Mouse (Mus musculus) heart, embryonic 11.5 days (tissue): ENCODE measurements at regions not wholly inside any gene's neighbourhood (a gene's known extent, or its start where the extent isn't known, plus 50 kb on each side); places are given as distances from the start of the nearest gene placed in this dataset.
A peak's percentile ranks its signal among the peaks of the same experiment; 100 is the strongest.
"Not testable (repeated sequence)": the region's sequence is repeated elsewhere in the genome, so short reads cannot be mapped to it uniquely, and the experiment has no call there.

Experiments used
- ATAC-seq: fragments of 200-750 bp; cut with Nextera tagmentation; replicated peaks from 2 replicates; pipeline ENCODE4 v1.8.0; 2017; ENCODE audit warnings: moderate library complexity; ENCODE audit not compliant: insufficient number of reproducible peaks, low FRiP score, low TSS enrichment
- H3K27ac ChIP-seq: fragments of 300-500 bp; sonication (generic); 2 replicates; pipeline ENCODE4 v1.5.1; 2014; ENCODE audit warnings: mild to moderate bottlenecking, low read depth, low read length
- H3K27me3 ChIP-seq: fragments of 300-500 bp; sonication (generic); 2 replicates; pipeline ENCODE4 v1.6.1; 2014; ENCODE audit warnings: mild to moderate bottlenecking, low read length, mixed read lengths; ENCODE audit not compliant: control insufficient read depth, insufficient read depth
- H3K36me3 ChIP-seq: fragments of 300-500 bp; sonication (generic); 2 replicates; pipeline ENCODE4 v1.6.1; 2014; ENCODE audit warnings: mild to moderate bottlenecking, low read length, moderate library complexity, mixed read lengths; ENCODE audit not compliant: control insufficient read depth, insufficient read depth
- H3K4me1 ChIP-seq: fragments of 300-500 bp; sonication (generic); 2 replicates; pipeline ENCODE4 v1.6.1; 2014; ENCODE audit warnings: low read length; ENCODE audit not compliant: control insufficient read depth, insufficient read depth
- H3K4me2 ChIP-seq: fragments of 300-500 bp; sonication (generic); 2 replicates; pipeline ENCODE4 v1.6.1; 2014; ENCODE audit warnings: mild to moderate bottlenecking, moderate library complexity
- H3K4me3 ChIP-seq: fragments of 300-500 bp; sonication (generic); 2 replicates; pipeline ENCODE4 v1.5.1; 2014; ENCODE audit warnings: low read depth, low read length
- H3K9ac ChIP-seq: fragments of 300-500 bp; sonication (generic); 2 replicates; pipeline ENCODE4 v1.6.1; 2014; ENCODE audit warnings: mild to moderate bottlenecking, low read depth, low read length, moderate library complexity
- H3K9me3 ChIP-seq: fragments of 300-500 bp; sonication (generic); replicated peaks from 2 replicates; pipeline ENCODE4 v1.6.1; 2016; ENCODE audit warnings: low read length; ENCODE audit not compliant: control insufficient read depth
- WGBS: fragments of 180-500 bp; shearing (Covaris S2); extraction: QIAGEN DNeasy Blood & Tissue Kit; methylation state at CpG from one replicate; pipeline ENCODE4 v1.1.7; 2014; ENCODE audit not compliant: insufficient replicate concordance; 5-methylcytosine and 5-hydroxymethylcytosine counted together

DNA sequence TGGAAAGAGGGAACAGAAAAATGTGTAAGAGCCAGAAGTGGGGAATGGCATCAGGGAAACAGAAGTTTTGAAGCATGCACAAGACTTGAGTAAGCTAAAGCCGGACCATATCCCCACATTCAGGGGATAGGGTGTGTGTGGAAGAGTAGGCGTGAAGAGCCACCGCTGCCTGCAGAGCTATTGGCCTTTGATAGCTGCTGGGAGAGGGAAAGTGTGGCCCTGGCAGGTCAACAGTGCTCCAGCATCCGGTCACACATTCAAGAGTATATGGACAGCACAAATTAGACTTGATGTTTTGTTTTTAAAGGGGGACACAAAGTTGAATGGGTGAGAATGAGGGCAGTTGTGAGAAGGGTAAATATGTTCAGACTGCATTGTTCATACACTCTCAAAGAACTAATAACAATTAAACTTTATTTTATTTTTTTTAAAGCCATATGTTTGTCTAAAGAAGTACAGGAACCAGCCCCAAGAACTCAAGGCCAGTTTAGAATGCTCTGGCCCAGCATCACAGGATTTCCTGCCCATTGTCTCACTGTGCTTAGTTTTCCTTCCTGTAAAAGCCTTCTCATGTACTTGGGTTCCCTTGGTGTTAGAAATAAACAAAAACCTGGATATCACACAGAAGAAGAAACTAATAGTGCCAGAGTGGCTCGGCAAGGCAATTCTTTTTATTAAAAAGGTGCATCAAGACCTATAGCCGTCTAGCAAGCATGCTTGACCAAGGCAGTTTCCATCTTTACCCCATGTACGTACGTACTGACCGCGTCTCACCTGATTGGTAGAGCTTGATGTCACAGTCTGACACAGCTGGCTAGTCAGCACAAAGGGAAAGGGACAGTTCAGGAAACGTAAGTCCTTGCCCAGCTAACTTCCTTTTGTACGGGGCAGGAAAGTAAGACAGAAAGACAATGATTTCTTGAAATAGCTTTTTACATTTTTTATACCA, 144.6 kb upstream of the Rbbp6 start:
- Histone ChIP-seq H3K9ac (no peak overlapping the region), H3K9me3 (no peaks in the 10 kb centered on the region), H3K36me3 (no peaks in the 10 kb centered on the region), H3K27ac (peak overlapping the region; percentile 82), H3K4me1 (no peaks in the 10 kb centered on the region), H3K4me2 (no peak overlapping the region), H3K4me3 (no peak overlapping the region), H3K27me3 (no peaks in the 10 kb centered on the region)
- WGBS = 62% methylated on average over 12 of the region's 12 CpGs
- 0 out of 2 replicates have a peak, but pooled peaks have one; percentile 55 for ATAC-seq

DNA sequence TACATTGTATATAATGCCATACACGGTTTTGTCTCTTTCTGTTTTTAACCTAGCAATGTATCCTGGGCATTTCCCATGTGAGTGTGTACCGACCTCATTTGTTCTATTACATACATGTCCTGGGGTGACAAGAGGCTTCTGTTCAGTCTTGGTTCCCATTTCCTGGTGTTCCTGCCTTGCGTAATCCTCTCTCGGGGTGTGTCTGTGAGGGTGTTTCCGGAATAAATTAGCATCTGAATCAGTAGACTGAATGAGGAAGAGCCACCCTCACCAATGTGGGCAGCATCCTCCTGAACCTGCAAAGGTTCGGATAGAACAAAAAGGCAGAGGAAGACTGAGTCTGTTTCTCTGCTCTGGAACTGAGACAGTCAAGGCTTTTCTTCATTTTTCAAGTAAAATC, 142.1 kb upstream of the Rbbp6 start:
- Histone ChIP-seq H3K4me1 (no peaks in the 10 kb centered on the region), H3K9ac (no peak overlapping the region), H3K4me2 (no peak overlapping the region), H3K27ac (no peak overlapping the region), H3K4me3 (no peak overlapping the region), H3K9me3 (no peaks in the 10 kb centered on the region), H3K27me3 (no peaks in the 10 kb centered on the region), H3K36me3 (no peaks in the 10 kb centered on the region)
- 69% methylated on average over 6 of the region's 6 CpGs for WGBS
- no peak for ATAC-seq

GRCm38 (mm10) chr7:122839091-122839490, 126.4 kb upstream of the Rbbp6 start:
- Histone ChIP-seq H3K4me3 (no peak overlapping the region), H3K36me3 (no peaks in the 10 kb centered on the region), H3K4me2 (no peak overlapping the region), H3K27me3 (no peaks in the 10 kb centered on the region), H3K27ac (no peak overlapping the region), H3K9me3 (no peaks in the 10 kb centered on the region), H3K4me1 (no peaks in the 10 kb centered on the region), H3K9ac (no peak overlapping the region)
- 81% methylated on average over 3 of the region's 3 CpGs for WGBS
- ATAC-seq = no peak

- whole genome bisulfite sequencing = 64% methylated on average over 2 of the region's 2 CpGs
Measured at GRCm38 (mm10) chr7:122844831-122845230, 120.7 kb upstream of the Rbbp6 start.

DNA sequence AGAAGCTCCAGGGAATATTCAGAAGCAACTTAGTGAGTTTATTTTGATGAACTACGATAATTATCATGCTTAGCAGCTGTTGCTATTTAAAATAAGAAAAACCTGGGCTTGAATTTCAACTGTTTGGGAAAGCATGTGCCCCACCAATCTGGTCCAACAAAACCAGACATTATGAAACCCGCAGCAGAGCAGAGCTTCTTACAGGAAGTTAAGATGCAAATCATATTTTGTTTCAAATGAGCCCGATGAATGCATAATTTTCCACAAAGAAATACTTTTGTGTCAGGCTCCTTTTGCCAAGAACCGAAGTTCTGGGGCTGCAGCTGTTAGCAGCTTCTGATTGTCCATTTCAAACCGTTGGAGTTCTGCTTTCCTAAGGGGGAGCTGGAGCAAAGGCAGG, 118.1 kb upstream of the Rbbp6 start:
- Histone ChIP-seq H3K36me3 (no peaks in the 10 kb centered on the region), H3K27me3 (no peaks in the 10 kb centered on the region), H3K4me2 (no peak overlapping the region), H3K4me1 (no peaks in the 10 kb centered on the region), H3K4me3 (no peak overlapping the region), H3K27ac (no peak overlapping the region), H3K9ac (no peak overlapping the region), H3K9me3 (no peaks in the 10 kb centered on the region)
- WGBS = 76% methylated on average over 5 of the region's 5 CpGs
- no peak for ATAC-seq

More at GRCm38 (mm10) chr7:122844831-122845230, 120.7 kb upstream of the Rbbp6 start:
- Histone ChIP-seq H3K27me3 (no peaks in the 10 kb centered on the region), H3K9me3 (no peaks in the 10 kb centered on the region), H3K4me1 (no peaks in the 10 kb centered on the region), H3K9ac (no peak overlapping the region), H3K27ac (no peak overlapping the region), H3K4me2 (no peak overlapping the region), H3K4me3 (no peak overlapping the region), H3K36me3 (no peaks in the 10 kb centered on the region)
- no peak for ATAC-seq

GRCm38 (mm10) chr7:122873386-122873785, 92.1 kb upstream of the Rbbp6 start:
- Histone ChIP-seq H3K9ac (no peak overlapping the region), H3K27ac (no peak overlapping the region), H3K36me3 (no peaks in the 10 kb centered on the region), H3K4me2 (no peak overlapping the region), H3K27me3 (no peaks in the 10 kb centered on the region), H3K9me3 (no peaks in the 10 kb centered on the region), H3K4me1 (0 out of 2 replicates have a peak, but pooled peaks cover 3% of the 10 kb centered on the region), H3K4me3 (no peak overlapping the region)
- 20% methylated on average over 2 of the region's 2 CpGs for WGBS
- ATAC-seq = no peak

DNA sequence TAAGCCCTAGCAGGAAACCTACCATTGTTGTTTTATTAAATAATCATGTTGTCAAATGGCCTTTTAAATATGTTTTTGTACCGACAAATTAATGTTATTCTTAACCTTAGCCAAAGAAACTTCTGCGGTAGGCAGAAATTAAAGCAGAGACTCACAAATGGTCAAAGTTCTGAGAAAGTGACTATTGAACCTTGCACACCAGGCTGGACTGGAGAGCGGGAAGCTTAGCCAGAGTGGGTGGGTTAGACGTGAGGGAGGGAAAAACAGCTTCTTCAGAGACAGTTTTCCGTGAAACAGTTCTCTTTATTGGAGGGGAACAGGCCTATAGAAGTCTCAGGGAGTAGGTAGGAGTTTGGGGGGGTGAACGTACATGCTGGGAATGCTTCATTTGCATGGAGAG, 89.2 kb upstream of the Rbbp6 start:
- H3K9me3 ChIP-seq = no peaks in the 10 kb centered on the region
- no peak overlapping the region for H3K9ac ChIP-seq
- 76% methylated on average over 6 of the region's 6 CpGs for WGBS
- no peaks in the 10 kb centered on the region for H3K27me3 ChIP-seq
- H3K4me1 ChIP-seq = 0 out of 2 replicates have a peak, but pooled peaks cover 3% of the 10 kb centered on the region
- no peaks in the 10 kb centered on the region for H3K36me3 ChIP-seq
- H3K4me3 ChIP-seq = no peak overlapping the region
- ATAC-seq = no peak
- no peak overlapping the region for H3K27ac ChIP-seq
- no peak overlapping the region for H3K4me2 ChIP-seq

DNA sequence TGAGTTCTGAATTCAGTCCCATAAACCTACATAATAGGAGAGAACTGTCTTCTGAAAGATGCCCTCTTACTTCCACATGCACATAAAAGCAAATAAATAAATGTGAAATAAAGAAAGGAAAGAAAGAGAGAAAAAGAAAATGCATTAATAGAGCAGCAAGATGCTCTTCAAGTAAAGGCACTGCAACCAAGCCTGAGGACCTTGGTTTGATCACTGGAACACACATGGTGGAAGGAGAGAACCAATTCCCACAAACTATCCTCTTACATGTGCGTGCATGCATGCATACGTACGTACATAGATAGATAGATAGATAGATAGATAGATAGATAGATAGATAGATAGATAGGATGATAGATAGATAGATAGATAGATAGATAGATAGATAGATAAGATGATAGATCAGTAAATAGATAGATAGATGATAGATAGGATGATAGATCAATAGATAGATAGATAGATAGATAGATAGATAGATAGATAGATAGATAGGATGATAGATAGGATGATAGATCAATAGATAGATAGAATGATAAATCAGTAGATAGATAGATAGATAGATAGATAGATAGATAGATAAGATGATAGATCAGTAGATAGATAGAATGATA, 83.5 kb upstream of the Rbbp6 start:
- not testable (repeated sequence) for H3K27ac ChIP-seq, ATAC-seq, H3K4me1 ChIP-seq, H3K9ac ChIP-seq, H3K4me3 ChIP-seq, H3K4me2 ChIP-seq, H3K27me3 ChIP-seq, H3K36me3 ChIP-seq, H3K9me3 ChIP-seq
- WGBS = 92% methylated on average over 3 of the region's 3 CpGs
